Mouse (Mus musculus): ENCODE results near the gene Vmn2r107. TPM values are rescaled to one million over a fixed set of nuclear protein-coding genes. Genes with fewer than 3 reads are reported as not detected.

Gene Vmn2r107
- not detected in 2 replicates for polyA plus RNA-seq (2015; fragmentation: Nextera tagmentation; extraction: Ambion mirVana)

GRCm38 (mm10) chr17:20344942-20345341 lies at the start of gene Vmn2r107:
Gene Vmn2r107, plus strand, starts transcription at chr17:20345242.
- Histone ChIP-seq H3K4me3 (replicated peaks) (no peak within 1 kb of the TSS), H3K4me2 (replicated peaks) (no peak within 1 kb of the TSS), H3K4me1 (no peaks in the 10 kb centered on the region), H3K9ac (no peak within 1 kb of the TSS), H3K27me3 (no peaks in the 10 kb centered on the region), H3K27ac (replicated peaks) (no peak within 1 kb of the TSS), H3K9me3 (replicated peaks) (no peaks in the 10 kb centered on the region), H3K36me3 (no peaks in the 10 kb centered on the region)
- WGBS: 49% methylated on average over 2 of the region's 2 CpGs
- ATAC-seq (ENCODE audit: insufficient number of reproducible peaks, low FRiP score, low TSS enrichment, low read depth): no peak

GRCm38 (mm10) chr17:20305790-20306189 lies 39.3 kb upstream of the Vmn2r107 start:
- Histone ChIP-seq H3K9me3 (replicated peaks) (no peaks in the 10 kb centered on the region), H3K4me2 (replicated peaks) (no peak overlapping the region), H3K36me3 (no peaks in the 10 kb centered on the region), H3K27me3 (no peaks in the 10 kb centered on the region), H3K27ac (replicated peaks) (no peak overlapping the region), H3K4me1 (no peaks in the 10 kb centered on the region), H3K9ac (no peak overlapping the region), H3K4me3 (replicated peaks) (no peak overlapping the region)
- WGBS: 88% methylated on average over 1 of the region's 1 CpGs
- no peak for ATAC-seq (ENCODE audit: insufficient number of reproducible peaks, low FRiP score, low TSS enrichment, low read depth)

GRCm38 (mm10) chr17:20399105-20399504 lies 54.1 kb downstream of the Vmn2r107 start:
- no peaks in the 10 kb centered on the region for H3K36me3 ChIP-seq
- H3K4me1 ChIP-seq: no peaks in the 10 kb centered on the region
- no peak overlapping the region for H3K9ac ChIP-seq
- no peak overlapping the region for H3K4me3 ChIP-seq (replicated peaks)
- peaks cover 6% of the 10 kb centered on the region; the same call in 1 of the 2 replicates for H3K9me3 ChIP-seq (replicated peaks)
- H3K27ac ChIP-seq (replicated peaks): no peak overlapping the region
- WGBS: 36% methylated on average over 2 of the region's 2 CpGs
- ATAC-seq (ENCODE audit: insufficient number of reproducible peaks, low FRiP score, low TSS enrichment, low read depth): no peak
- no peaks in the 10 kb centered on the region for H3K27me3 ChIP-seq
- H3K4me2 ChIP-seq (replicated peaks): no peak overlapping the region

GRCm38 (mm10) chr17:20413846-20414245 lies 68.8 kb downstream of the Vmn2r107 start, which contains the start of gene Vmn1r224:
Gene Vmn1r224, plus strand, starts transcription at chr17:20414146.
- ATAC-seq (ENCODE audit: insufficient number of reproducible peaks, low FRiP score, low TSS enrichment, low read depth): no peak
- no peak within 1 kb of the TSS for H3K4me3 ChIP-seq (replicated peaks)
- H3K4me2 ChIP-seq (replicated peaks): no peak within 1 kb of the TSS
- H3K27me3 ChIP-seq: no peaks in the 10 kb centered on the region
- no peaks in the 10 kb centered on the region for H3K36me3 ChIP-seq
- H3K9ac ChIP-seq: no peak within 1 kb of the TSS
- H3K9me3 ChIP-seq (replicated peaks): no peaks in the 10 kb centered on the region
- no peak within 1 kb of the TSS for H3K27ac ChIP-seq (replicated peaks)
- 14% methylated on average over 1 of the region's 1 CpGs for WGBS
- H3K4me1 ChIP-seq: no peaks in the 10 kb centered on the region

Other genes starting within 250 kb of the Vmn2r107 start
- gene Fpr-rs7, start 231.0 kb upstream of the Vmn2r107 start, polyA plus RNA-seq (2015; fragmentation: Nextera tagmentation; extraction: Ambion mirVana): not detected in 2 replicates
- gene Fpr-rs6, start 162.1 kb upstream of the Vmn2r107 start, polyA plus RNA-seq (2015; fragmentation: Nextera tagmentation; extraction: Ambion mirVana): not detected in 2 replicates
- gene Vmn2r105, start 110.2 kb upstream of the Vmn2r107 start, polyA plus RNA-seq (2015; fragmentation: Nextera tagmentation; extraction: Ambion mirVana): not detected in 2 replicates
- not detected in 2 replicates for gene Vmn2r106, start 59.7 kb upstream of the Vmn2r107 start, polyA plus RNA-seq (2015; fragmentation: Nextera tagmentation; extraction: Ambion mirVana)
- not detected in 2 replicates for gene Vmn1r224, start 68.9 kb downstream of the Vmn2r107 start, polyA plus RNA-seq (2015; fragmentation: Nextera tagmentation; extraction: Ambion mirVana)
- gene Vmn2r108, start 136.1 kb downstream of the Vmn2r107 start, polyA plus RNA-seq (2015; fragmentation: Nextera tagmentation; extraction: Ambion mirVana): not detected in 2 replicates
- not detected in 2 replicates for gene Vmn1r225, start 152.9 kb downstream of the Vmn2r107 start, polyA plus RNA-seq (2015; fragmentation: Nextera tagmentation; extraction: Ambion mirVana)
- not detected in 2 replicates for gene Vmn2r109, start 219.5 kb downstream of the Vmn2r107 start, polyA plus RNA-seq (2015; fragmentation: Nextera tagmentation; extraction: Ambion mirVana)